Mouse (Mus musculus) 3T3-L1 (cell line): ENCODE results near the gene Ttll8.

Source experiments
- DNase-seq: peaks from one replicate; pipeline ENCODE4 v3.0.0-alpha.2; 2015; ENCODE audit warnings: low read depth, low spot score

Ttll8 gene

DNA sequence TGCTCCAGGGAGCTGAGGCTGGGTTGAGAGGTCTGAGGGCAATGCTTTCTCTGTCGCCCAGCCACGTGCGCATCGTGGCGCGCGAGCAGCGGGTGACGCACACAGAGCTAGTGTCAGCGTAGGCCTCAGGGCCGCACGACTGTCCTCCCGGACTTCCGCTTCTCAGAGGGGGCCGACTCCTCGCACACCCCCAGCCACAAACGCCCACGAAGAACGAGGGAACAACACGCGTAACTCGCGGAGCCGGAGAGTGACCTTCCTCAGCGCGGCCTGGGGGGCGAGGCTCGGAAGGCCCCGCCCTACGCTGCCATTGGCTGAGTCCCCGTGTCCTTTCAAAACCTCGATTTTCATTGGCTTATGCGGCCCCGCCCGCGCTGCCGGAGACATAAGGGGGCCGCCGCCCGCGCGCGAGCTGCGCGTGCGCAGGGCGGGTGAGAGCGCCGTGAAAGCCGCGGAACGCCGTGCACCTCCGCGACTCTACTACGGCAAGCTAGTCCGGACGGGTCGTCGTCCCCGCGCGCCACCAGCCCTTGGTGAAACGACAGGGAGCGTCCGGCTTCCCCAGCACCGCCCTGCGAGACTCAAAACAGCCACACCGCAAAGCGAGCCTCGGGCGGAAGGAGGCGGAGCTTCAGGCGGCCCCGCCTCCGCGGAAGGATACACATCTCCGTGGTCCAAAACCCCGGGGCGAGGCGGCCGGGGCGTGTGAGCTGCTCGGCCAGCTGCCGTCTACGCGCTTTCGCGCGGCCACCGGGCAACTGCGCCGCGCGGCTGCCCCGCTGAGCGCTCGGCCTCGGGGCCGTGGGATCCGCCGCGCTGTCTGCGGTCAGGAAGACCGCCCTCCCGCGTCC, 92.2 kb downstream of the Ttll8 start, which contains the start of gene Pim3:
Gene Pim3 (plus strand): TSS at position 415 of the 851 bp plus-strand sequence.
- DNase-seq = peak; percentile 92

DNA sequence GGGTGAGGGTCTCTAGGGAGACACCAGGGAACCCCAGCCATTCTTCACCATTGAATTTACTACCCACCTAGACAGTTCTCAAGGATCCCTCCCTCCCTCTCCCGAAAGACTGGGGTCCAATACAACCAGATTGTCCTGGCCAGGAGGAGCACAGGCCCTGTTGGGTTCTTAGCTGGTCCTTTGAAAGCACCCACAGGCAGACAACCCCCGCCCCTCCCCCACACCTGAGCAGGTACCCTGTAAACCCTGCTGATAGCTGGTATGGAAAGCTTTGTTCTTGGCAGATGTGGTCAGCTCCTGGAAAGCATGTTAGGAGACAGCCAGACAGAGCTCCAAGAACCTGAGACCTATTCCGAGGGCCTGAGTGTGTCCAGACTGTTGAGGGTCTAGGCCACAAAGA, 93.4 kb downstream of the Ttll8 start:
- no peak for DNase-seq

DNA sequence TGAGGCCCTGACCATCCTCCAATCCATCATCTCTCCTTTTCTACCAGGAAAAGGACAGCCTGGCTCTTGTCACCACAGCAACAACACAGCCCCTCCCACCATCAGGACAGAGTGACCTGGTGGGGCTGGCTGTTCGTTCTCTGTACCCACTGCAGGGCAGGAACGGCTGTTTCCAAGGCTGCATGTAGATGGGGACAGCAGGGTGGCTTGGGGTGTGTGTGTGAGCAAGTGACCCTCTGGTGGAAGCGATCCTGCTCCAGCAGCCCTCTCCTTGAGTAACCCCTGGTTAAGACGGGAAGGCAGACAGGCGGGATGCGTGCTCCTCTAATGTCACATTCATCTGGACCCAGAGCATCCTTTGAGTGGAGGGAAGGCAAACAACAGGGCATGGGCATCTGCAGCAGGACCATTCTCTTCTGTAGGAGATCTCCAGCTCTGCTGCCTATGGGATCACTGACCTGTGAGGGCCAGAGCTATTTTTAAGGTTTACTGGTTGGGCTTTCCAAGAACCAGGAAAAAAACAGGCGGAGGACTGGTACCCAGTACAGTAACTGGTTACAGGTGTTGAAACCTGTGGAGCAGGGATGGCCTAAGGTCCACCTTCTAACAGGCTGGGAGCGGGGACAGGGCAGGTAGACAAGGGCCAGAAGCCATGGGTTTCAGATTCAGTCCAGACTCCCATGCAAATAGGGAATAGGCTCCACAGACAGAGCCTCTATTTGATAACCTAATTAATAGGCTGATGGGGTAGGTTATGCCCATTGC, 94.8 kb downstream of the Ttll8 start:
- no peak for DNase-seq

DNA sequence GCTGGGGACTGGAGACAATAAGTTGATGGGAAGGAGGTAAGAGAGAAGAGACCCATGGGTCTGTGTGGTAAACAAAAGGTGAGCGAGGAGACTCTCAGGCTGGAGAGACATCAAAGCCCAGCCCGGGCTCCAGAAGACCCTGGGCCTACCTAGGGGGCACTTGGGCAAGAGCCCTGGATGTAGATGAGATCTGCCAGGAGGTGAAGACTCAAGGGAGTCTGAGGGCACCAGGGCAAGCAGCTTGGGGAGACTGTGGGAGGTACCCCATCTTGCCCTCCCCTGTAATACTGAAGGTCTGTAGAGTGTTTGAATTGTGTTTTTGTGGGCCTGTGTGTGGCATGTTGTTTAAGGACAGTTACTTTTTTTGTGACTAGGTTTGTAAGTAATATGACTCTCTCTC, 95.5 kb downstream of the Ttll8 start:
- no peak for DNase-seq

DNA sequence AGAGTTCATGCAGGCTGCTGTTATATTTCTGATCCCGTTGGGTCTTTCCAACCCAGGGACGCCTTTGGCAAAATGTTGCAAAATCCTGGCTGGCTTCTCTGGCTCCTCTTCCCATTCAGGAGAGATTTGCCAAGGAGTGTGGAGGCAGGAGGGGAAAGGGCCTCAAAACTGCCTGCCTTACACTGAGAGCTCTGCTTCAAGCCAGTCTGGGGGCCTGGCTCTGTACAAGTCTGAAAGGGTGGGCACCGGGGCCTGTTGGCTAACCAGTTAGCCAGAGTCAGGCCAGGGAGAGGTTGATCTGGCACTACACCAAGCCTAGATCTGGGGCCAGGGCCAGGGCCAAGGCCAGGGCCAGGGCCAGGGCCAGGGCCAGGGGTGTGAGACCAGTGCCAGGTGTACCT, 96.1 kb downstream of the Ttll8 start:
- DNase-seq = no peak

DNA sequence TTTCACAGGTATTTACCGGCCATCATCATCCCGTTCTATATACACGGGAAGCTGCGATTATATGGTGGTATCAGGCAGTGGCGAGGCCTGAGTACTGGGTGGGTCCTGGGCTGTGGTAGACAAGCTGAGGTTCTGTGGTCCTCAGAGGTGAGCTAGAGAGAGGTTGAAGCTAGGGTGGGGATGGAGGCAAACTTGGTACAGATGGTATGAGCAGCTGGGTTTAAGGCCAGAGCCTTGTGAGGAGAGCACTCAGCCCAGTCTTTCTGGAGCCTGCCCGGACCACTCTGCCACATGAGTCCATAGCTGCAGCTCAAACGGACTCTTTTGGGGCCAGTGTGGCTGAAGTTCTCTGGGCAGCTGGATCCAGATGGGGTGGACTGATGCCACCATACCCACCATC, 96.9 kb downstream of the Ttll8 start:
- no peak for DNase-seq

DNA sequence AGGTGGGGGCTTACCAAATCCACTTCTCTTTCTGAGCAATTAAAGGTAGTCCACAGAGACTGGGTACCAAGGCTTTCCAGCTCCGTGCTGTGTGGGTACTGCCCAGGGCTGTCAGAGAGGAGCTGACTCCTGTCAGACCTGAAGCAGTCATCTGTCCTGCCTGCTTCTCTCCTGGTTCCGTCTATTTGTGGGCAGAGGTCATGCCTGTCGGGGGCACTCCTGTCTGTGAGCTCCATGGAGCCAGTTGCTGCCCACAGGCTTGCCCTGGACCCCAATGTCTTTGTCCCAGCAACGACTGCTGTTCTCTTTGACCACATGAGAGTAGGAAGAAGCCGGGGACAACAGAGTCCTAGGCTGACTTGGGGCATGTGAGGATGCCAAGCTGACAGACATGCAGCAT, 97.6 kb downstream of the Ttll8 start:
- no peak for DNase-seq

DNA sequence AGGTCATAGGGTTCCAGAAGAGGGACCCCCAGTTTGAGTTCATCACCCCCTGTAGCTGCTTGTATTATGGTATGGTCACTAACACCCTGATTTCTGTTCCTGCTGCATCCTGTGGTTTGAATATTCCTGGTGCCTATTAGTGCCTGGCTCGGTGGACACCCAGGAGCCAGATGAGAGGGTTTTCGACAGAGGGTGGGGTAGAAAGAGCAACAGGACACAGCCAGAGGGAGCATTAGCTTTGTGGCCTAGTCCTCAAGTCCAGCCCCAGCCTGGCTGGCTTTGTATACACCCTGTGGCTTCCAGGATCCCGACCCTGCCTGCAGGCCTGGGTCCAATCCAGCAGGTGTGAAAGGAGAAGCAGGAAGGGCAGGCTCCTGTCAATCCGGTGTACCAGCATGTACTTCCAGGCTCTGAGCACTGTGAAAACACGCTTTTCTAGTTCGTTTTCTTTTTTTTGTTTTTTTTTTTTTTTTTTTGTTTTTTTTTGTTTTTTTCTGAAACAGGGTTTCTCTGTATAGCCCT, 98.3 kb downstream of the Ttll8 start:
- DNase-seq = no peak

DNA sequence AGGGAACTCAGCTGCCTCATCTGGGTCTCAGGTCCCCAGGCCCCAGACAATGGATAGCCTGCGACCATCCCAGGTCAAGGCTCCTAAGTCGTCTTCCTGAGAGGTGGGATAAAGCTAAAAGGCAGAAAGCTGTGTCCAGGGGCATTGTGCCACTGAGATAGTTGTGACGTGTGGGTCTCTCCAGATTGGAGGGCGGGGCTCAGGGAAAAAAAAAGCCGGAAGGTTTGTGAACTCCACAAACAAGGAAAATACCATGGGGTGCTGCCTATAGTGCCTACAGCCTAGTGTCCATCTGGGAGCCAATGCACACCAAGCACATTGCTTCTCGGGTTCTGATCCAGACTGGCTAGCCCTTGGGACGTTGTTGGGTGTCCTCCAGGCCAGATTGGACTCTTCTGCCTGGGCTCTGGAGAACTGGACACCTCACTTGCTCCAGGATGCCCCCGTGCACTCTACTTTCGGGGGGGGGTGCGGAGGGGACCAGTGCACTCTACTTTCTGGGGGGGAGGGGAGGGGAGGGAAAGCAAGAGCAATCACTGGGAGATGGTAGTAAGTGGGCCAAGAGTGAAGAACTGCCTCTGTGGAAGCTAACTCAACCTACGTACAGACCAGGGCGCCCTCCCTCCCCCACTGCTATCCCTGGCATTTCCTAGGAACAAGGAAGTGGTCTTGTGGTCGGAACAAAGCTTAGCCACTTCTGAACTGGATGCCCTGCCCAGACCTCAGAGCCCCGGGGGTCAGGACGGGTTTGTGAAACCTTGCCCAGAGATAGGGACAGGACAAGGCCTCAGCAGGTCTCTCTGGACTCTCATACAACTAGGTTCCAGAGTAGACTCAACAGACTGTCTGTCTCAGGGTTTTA, 99.0 kb downstream of the Ttll8 start:
- DNase-seq = peak; percentile 79

DNA sequence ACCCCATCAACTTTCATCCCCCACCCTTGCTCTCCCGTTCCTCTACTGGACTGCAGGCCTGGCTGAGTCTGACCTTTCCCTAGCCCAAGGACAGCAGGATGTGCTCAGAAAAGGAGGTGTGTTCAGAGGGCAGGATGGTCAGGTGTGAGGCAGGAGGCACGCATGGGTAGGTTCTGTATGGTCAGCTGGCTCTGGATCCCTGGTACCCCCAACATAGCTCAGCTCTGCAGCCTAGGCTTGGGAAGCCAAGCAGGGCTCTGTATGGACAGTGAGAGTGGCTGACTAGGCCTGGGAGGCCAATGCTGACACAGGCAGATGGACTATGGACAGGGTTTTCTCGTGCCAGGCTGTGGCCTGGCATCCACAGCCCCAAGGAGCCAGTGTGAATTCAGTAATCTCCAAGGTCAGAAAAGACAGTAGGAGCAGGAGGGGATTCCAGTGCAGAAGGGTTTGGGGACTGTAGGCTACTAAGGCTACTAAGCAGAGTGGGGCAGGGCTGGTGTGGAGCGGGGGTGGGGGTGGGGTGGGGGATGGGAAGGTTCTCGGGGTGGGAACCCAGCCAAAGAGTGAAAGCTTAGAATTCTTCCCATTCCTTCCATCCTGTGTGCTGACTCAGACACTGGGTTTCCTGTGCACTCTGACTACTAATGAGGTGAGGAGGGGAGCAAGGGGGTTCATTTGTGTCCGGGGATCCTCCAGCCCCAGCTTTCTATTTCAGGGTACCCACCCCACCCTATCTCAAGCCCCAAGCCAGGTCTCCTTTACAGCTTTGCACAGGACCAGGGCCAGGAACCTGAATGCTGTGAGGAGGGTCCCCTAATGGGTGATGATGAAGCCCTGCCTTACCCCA, 99.9 kb downstream of the Ttll8 start:
- DNase-seq = peak; percentile 63

DNA sequence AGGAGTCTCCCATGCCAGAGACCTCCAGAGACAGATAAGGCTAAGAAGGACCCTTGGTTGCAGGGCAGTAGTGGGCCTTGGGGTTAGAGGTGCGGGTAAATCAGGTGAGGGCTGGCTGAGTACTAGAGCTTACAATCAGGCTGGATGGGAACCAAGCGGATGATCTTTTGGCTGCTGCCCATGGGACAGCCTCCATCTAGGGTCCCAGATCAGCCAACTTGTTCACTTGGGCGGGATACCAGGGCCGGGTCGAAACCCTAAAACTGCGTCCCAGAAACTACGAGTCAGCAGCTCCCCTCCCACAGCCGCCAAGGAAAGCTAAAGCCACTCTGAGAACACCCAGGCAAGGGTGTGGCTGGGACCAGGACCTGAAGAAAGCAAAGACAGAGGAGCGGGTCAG, 101.1 kb downstream of the Ttll8 start:
- no peak for DNase-seq

DNA sequence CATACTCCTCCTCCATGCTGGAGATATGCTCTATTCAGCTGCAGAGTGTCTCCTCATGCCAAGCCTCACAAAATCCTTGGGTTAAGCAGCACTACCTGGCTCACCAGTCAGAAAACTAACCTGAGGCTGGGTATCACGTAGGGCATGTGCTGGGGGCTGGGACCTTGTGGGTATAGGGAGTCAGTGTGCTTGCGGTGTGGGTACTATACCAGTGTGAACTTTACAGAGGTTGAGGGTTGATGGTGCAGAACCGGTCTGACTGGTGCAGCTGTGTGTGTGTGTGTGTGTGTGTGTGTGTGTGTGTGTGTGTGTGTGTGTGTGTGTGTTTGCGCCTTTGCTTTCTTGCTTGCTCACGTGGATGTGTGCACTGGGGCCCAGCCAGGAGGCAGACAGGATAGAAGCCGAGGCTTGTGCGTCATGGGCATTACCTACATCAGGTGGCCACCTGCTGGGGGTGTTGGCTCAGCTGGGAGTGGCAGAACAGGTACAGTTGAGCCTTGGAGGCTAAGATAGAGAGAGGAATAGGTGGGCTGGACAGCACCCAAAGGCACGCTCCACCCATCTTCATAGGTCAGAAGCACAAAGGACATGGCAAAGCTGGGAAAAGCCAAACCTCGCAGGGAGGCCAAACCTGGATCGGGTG, 102.6 kb downstream of the Ttll8 start:
- DNase-seq = no peak

DNA sequence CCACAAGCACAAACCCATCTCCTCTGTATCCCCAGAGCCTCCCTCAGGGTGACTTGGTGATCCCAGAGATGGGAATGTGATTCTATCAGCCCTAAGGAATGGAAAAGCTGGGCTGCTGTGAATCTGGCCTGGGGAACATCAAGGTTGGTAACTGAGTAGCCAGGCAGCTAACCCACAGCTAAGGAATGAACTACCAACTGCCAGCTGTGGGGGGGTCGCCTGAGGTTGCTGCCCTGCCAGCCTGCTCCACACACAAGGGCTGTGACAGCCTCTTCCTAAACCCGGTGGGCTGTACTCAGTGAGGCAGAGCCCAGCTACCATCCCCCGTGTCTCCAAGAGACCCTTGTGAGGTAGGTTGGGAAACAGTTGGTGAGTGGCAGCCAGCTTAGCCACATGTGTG, 103.1 kb downstream of the Ttll8 start:
- no peak for DNase-seq

DNA sequence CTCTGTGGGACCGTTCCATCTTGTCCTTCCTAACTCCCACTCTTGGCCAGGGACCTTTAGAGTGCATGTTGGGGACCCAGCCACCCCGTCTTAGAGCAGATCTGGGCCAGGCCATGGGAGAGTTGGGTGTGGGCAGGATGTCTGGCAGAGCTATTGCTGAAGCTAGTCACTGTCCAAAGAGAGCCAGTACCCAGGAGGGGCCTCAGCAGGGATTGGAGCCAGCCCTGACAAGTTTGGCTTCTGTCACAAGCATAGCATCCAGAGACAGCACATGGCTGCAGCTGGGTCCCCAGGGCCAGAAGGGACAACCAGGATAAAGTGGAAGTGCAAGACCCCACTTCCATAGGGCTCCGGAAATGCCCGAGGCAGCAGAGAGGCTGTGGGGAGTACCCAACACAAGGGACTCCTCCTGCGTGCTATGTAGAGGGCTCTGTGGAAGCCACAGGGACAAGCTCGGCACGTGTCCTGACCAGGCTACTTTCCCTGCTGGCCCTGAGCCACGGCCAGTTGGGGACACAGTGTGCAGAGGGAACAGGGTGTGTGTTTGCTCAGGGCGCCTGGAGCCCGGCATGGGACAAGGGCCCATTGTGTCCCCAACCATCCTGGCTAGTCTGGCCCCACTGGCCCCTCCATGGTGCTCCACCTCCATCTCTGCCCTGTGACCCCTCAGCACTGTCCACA, 103.9 kb downstream of the Ttll8 start:
- DNase-seq = no peak

DNA sequence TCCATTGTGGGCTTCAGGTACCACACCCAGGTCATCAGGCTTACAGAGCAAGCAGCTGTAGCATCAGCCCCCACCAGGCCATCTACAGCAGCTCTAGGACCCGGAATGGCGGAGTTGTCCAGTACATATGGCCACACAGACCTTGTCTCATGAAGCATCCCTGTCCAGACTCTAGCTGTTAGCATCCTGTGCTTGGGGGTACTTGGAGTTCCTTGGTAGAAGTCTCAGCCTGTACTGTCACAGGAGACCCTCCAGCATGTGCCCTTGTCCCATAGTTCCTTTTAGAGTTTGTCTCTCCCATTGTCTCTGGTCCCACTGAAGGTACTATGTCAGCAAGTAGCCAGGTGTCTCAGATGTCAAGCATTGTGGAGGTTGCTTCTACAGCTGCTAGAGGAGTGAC, 104.6 kb downstream of the Ttll8 start:
- DNase-seq = no peak

DNA sequence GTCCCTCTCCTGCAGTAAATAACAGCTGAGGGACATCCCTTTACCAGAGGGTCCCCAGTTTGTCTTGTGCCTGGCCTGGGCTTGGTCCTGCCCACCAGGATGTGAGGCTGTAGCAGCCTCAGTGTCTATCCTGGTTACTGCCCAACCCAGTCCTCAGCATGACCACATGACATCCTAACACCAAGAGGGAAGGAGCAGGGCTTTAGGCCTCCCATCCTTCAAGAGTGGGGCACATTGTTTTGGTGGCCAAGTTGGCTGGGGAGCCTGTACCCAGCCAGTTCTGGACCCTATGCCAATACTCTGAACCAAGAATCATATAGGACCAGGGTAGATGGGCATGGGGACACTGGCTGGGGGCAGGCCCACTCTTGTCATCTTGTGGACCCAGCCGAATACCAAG, 105.6 kb downstream of the Ttll8 start:
- DNase-seq = no peak

DNA sequence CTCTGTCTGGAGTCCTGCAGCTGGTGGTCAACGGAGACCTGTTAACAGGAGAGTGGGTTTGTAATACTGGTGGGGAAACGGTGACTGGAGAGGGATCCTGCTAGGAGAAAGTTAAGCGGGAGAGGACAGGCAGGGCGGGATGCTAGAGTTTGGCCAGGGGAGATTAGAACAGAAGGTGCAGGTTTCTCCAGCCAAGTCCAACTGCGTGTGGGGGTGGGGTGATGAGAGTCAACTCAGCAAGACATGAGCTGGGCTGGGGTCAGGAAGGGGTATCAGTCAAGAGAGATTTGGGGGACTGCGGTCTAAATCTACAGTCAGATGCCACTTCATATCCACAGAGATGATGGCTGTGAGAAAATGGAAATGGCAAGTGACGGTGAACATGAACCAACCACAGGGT, 109.3 kb downstream of the Ttll8 start:
- DNase-seq = no peak

DNA sequence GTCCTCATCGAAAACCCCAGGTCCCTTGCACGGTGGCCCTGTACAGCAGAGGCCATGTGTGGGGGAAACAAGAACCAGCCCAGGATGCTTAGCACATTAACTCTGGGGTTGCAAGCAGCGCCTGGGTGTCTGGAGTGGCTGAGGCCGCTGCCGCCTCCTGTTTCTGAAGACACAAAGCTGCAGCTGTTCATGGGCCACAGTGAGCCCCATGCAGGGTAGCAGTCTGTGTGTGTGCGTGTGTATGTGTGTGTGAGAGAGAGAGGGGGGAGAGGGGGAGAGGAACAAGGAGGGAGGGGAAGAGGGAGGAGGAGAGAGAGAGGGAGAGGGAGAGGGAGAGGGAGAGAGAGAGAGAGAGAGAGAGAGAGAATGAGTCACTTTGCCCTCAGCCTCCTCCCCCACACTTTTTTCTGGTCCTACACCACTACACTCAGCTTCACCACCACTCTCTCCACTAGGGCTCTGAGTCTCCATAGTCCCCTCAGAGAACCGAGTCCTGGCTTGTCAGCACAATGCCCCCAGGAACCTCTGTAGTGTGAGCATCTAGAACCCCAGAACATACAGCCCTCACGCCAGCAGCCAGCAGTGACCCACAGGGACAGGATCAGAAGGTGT, 110.6 kb downstream of the Ttll8 start:
- peak; percentile 66 for DNase-seq

DNA sequence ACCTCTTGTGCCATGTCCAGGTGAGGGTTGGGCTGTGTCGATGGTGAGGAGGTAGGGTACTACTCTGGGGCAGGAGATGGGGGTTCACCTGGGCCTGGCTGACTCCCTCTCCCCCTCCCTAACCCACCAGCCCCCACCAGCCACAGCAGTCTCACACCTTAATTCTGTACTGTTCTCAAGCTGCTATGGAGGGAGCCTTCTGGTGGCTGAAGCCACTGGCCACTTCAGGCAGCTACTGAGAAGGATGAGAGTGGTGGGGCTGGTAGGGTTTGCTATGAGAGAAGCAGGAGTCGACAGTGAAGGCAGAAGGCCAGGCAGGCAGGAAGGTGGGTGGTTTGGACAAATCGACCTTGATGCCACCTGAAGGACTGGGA, 111.9 kb downstream of the Ttll8 start:
- DNase-seq = no peak
